Mouse (Mus musculus): ENCODE measurements at regions not wholly inside any gene's neighbourhood (a gene's known extent, or its start where the extent isn't known, plus 50 kb on each side); places are given as distances from the start of the nearest gene placed in this dataset.

GRCm38 (mm10) chr3:131037095-131037494, 73.2 kb upstream of the Lef1 start:
- TF ChIP-seq E2F4 (IDR thresholded peaks at IDR 0.05; ENCODE audit: insufficient read depth) (no peak), TCF12 (IDR thresholded peaks at IDR 0.05; ENCODE audit: insufficient read depth, poor library complexity, severe bottlenecking) (no peak), MYOG (IDR thresholded peaks at IDR 0.05; ENCODE audit: control insufficient read depth in 1 of 3, insufficient read depth in 1 of 3, insufficient read length in 2 of 3, low read depth in 2 of 3) (no peak), USF1 (IDR thresholded peaks at IDR 0.05; ENCODE audit: low read depth) (no peak), POLR2A (IDR thresholded peaks at IDR 0.05; ENCODE audit: insufficient read length, low read depth) (no peak)

Measured in myocyte (in vitro differentiated cells).